Mouse (Mus musculus) adipose tissue, adult 10 weeks (tissue): ENCODE measurements around the gene Cars2. TPM values are rescaled to one million over a fixed set of nuclear protein-coding genes. Genes with fewer than 3 reads are reported as not detected.

Experiments used
- polyA plus RNA-seq: library from polyadenylated mRNA; stranded (reverse); fragments of 350-450 nt; fragmentation: Illumina TruSeq; extraction: RNeasy Lipid Tissue Mini Kit (QIAGEN cat#74804); gene quantifications from one replicate; pipeline ENCODE4 v1.2.3, GENCODE M21; 2014; ENCODE audit warnings: low read depth, low replicate concordance

Gene Cars2
- 28.5 TPM for polyA plus RNA-seq

DNA sequence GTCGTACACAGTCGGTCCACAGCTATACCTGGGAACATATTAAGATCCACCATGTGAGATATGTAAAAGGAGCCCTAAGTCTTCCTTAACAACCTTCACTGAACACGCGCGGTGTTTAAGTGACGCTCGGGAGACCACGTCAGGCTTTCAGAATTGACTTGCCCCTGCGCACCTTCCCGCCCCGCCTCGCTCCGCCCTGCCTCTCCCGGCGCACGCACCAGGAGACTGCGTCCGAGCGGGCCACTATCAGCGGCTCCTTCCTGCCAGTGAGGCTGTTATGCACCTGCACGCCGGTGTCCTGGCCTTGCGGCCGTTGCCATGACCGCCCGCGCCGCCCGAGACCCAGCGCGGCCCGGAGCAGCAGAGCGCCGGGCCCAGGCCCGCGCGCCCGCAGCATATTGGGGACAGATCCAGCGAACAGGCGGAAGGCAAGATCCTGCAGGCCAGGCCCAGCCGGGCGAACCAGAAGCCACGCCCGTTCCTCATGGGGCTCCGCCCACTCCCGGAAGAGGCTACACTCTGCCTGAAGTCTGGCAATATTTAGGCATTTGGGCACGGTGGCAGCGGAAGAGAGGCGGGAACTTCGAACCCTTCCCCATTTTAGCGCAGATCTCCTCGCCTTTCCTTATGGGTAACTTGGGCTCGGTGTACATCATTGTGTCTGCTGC is at the start of gene Cars2:
TSS of gene Cars2 (minus strand) at position 503 of the 668 bp plus-strand sequence.

GRCm38 (mm10) chr8:11554799-11555719 is 4.5 kb upstream of the Cars2 start, which contains the start of gene Ing1:
Gene Ing1 (plus strand): TSS chr8:11555571.

GRCm38 (mm10) chr8:11497017-11497990 is 53.3 kb downstream of the Cars2 start, which contains the start of gene Naxd:
Gene Naxd (plus strand): TSS chr8:11497506.

GRCm38 (mm10) chr8:11477811-11478761 is 72.5 kb downstream of the Cars2 start, which contains the start of gene Rab20:
Gene Rab20 (minus strand): TSS chr8:11478710.

Other genes starting within 250 kb of the Cars2 start
- gene Col4a2, start 238.0 kb downstream of the Cars2 start, polyA plus RNA-seq = 127 TPM
- 221 TPM for gene Col4a1, start 238.0 kb downstream of the Cars2 start, polyA plus RNA-seq
- gene Rab20, start 72.1 kb downstream of the Cars2 start, polyA plus RNA-seq = 29.8 TPM
- gene Naxd, start 53.3 kb downstream of the Cars2 start, polyA plus RNA-seq = 130 TPM
- gene Ing1, start 4.8 kb upstream of the Cars2 start, polyA plus RNA-seq = 41.3 TPM
- 40.2 TPM for gene Ankrd10, start 85.0 kb upstream of the Cars2 start, polyA plus RNA-seq
- gene 1700016D06Rik, start 150.3 kb upstream of the Cars2 start, polyA plus RNA-seq = 2.2 TPM
- 26.5 TPM for gene Arhgef7, start 176.9 kb upstream of the Cars2 start, polyA plus RNA-seq